Mouse (Mus musculus) pancreas, adult 10 weeks (tissue): ENCODE results near the gene Hipk1. TPM values are rescaled to one million over a fixed set of nuclear protein-coding genes. Genes with fewer than 3 reads are reported as not detected.

Source experiments
- polyA plus RNA-seq: library from polyadenylated mRNA; stranded (reverse); fragments of 350-450 nt; fragmentation: Illumina TruSeq; extraction: RNeasy Lipid Tissue Mini Kit (QIAGEN cat#74804); gene quantifications from one replicate; pipeline ENCODE4 v1.2.3, GENCODE M21; 2015; ENCODE audit warnings: low read depth, low replicate concordance; ENCODE audit not compliant: insufficient read depth

Hipk1 gene
- 9.3 TPM for polyA plus RNA-seq

DNA sequence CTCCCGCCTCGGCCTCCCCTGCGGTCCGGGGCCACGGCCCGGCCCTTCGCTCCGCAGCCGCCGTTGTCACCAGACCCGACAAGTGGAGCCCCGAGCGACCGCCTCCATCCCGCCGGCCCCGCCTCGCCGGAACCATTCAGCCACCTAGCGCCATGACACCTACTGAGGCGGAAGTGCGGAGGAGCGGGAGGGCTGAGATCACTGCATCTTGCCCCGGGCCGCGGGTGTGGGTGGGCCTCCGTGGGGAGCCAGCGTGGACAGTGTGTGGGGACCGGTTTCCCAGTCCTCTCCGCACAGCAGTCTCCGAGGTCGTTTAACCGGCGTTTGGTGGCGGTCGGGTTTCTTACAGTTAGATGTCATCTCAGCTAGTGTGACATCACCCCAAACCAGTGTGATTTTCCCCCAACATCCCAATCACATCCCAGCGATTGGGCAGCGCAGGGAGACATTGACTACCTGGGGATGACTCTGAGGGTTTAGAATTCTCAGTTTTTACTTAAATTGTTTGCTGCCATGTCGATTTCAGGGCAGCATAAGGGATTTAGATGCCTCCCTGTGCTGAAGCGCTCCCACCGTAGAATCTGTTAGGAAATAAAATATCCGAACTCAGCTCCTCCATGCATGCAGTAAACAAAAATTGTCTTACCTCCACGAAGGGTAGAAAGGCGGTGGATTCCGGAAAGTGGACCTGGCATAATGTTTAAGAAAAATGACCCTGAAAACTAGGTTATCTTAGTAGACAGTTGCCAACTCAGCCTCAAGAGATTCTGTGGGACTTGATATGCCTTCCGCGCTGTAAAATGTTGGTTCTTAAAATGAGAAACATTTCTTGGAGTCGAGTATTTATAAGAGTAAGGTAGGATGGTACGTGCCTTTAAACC lies at the start of gene Hipk1:
Gene Hipk1 (minus strand): TSS at position 334 of the 881 bp plus-strand sequence.

GRCm38 (mm10) chr3:103832426-103832825 lies 41.1 kb upstream of the Hipk1 start, which contains the start of gene Bcl2l15:
TSS of gene Bcl2l15 (plus strand) at chr3:103832601.

DNA sequence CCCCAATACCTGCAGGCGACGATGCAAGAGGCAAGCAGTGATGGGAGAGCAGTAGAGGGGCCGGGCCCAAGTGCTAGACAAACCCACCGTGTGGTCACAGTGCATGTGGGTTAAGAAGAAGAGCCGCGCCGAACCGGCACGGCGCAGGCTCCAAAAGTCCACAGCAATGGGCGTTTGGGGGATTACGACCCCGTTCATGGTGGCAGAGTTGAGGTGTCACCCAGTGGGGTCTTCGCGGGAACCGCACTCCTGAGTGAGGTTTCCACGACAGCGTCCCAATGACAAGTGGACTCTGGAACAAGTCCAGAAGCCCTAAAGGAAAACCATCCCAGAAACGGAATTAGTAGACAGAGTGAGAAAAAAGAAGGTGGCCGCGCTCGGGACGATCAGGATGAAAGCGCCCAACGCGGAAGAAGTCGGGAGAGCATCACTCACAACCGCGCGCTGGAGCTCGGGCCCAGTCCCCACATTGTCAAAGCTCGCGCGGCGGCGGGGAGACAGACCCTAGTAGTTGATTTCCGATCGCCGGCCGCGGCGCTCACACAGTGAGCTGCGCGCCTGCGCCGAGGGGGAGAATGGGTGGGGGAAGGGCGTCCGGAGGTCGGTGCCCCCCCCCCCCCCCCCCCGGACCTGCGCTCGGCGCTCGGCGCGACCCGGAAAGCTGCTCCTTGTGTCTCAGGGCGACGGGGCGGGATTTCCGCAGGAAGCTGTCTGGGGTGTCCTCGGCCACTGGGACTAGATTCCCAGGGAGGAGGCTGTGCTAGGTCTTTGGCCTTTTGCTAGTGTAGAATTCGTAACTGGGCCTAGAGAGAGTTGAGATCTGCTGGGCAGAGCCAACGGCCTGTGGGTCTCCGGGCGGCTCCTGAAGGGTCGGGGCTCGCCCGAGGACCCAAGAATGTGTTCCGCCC lies 17.8 kb upstream of the Hipk1 start, which contains the start of the genes Dclre1b, Ap4b1 and Gm43064:
Gene Dclre1b (minus strand): TSS at position 554 of the 908 bp plus-strand sequence.
Gene Ap4b1 (plus strand): TSS at position 630 of the 908 bp plus-strand sequence.
Gene Gm43064 (plus strand): TSS at position 683 of the 908 bp plus-strand sequence.

GRCm38 (mm10) chr3:103739329-103739728 lies 52.0 kb downstream of the Hipk1 start, which contains the start of gene Gm10964:
TSS of gene Gm10964 (plus strand) at chr3:103739366.

GRCm38 (mm10) chr3:103737778-103738571 lies 53.4 kb downstream of the Hipk1 start, which contains the start of gene Olfml3:
TSS of gene Olfml3 (minus strand) at chr3:103738001.

Other genes with a start within 250 kb of the Hipk1 start
- 0.18 TPM for gene Syt6, start 216.3 kb downstream of the Hipk1 start, polyA plus RNA-seq
- not detected for gene Atg4a-ps, start 145.5 kb downstream of the Hipk1 start, polyA plus RNA-seq
- 3.4 TPM for gene Olfml3, start 53.6 kb downstream of the Hipk1 start, polyA plus RNA-seq
- gene Gm10964, start 52.2 kb downstream of the Hipk1 start, polyA plus RNA-seq, result not detected
- gene Dclre1b, start 17.9 kb upstream of the Hipk1 start, polyA plus RNA-seq, result 1.1 TPM
- 5.3 TPM for gene Ap4b1, start 18.0 kb upstream of the Hipk1 start, polyA plus RNA-seq
- gene Gm43064, start 18.0 kb upstream of the Hipk1 start, polyA plus RNA-seq, result not detected
- not detected for gene Bcl2l15, start 41.0 kb upstream of the Hipk1 start, polyA plus RNA-seq
- not detected for gene Ptpn22, start 68.2 kb upstream of the Hipk1 start, polyA plus RNA-seq
- gene Rsbn1, start 122.6 kb upstream of the Hipk1 start, polyA plus RNA-seq, result 2.3 TPM
- 6.7 TPM for gene Phtf1, start 176.5 kb upstream of the Hipk1 start, polyA plus RNA-seq